Mouse (Mus musculus) cortical plate, adult 2 months (tissue): ENCODE results near the gene Klhdc4. TPM values are rescaled to one million over a fixed set of nuclear protein-coding genes. Genes with fewer than 3 reads are reported as not detected.
A peak's percentile ranks its signal among the peaks of the same experiment; 100 is the strongest.

Experiments
- H3K27ac ChIP-seq: fragments of 200-500 bp; 2 replicates; pipeline ENCODE4 v1.5.1; 2012; ENCODE audit warnings: low read length, control low read depth, inconsistent platforms; ENCODE audit not compliant: insufficient read depth
- H3K4me1 ChIP-seq: fragments of 200-500 bp; 2 replicates; pipeline ENCODE4 v1.6.1; 2011; ENCODE audit warnings: low read length; ENCODE audit not compliant: control insufficient read depth, insufficient read depth
- H3K4me3 ChIP-seq: fragments of 200-500 bp; 2 replicates; pipeline ENCODE4 v1.5.1; 2011; ENCODE audit warnings: mild to moderate bottlenecking, low read length, control low read depth; ENCODE audit not compliant: insufficient read depth
- CTCF ChIP-seq: fragments of 200-500 bp; IDR thresholded peaks from 2 replicates; pipeline ENCODE4 v1.5.1; 2011; ENCODE audit warnings: mild to moderate bottlenecking, control low read depth, low read length; ENCODE audit not compliant: insufficient read depth; ENCODE audit errors: extremely low read depth
- POLR2A ChIP-seq: fragments of 200-500 bp; IDR thresholded peaks from 2 replicates; pipeline ENCODE4 v1.6.1; 2011; ENCODE audit warnings: mild to moderate bottlenecking, low read length, control low read depth; ENCODE audit not compliant: insufficient read depth; ENCODE audit errors: extremely low read depth
- polyA plus RNA-seq: library from polyadenylated mRNA; depleted of rRNA; stranded (reverse); fragments of >200 nt; gene quantifications from 2 replicates; pipeline ENCODE4 v1.2.3, GENCODE M21; 2012

The Klhdc4 gene
- polyA plus RNA-seq, 1 experiment, result 46.8 TPM

DNA sequence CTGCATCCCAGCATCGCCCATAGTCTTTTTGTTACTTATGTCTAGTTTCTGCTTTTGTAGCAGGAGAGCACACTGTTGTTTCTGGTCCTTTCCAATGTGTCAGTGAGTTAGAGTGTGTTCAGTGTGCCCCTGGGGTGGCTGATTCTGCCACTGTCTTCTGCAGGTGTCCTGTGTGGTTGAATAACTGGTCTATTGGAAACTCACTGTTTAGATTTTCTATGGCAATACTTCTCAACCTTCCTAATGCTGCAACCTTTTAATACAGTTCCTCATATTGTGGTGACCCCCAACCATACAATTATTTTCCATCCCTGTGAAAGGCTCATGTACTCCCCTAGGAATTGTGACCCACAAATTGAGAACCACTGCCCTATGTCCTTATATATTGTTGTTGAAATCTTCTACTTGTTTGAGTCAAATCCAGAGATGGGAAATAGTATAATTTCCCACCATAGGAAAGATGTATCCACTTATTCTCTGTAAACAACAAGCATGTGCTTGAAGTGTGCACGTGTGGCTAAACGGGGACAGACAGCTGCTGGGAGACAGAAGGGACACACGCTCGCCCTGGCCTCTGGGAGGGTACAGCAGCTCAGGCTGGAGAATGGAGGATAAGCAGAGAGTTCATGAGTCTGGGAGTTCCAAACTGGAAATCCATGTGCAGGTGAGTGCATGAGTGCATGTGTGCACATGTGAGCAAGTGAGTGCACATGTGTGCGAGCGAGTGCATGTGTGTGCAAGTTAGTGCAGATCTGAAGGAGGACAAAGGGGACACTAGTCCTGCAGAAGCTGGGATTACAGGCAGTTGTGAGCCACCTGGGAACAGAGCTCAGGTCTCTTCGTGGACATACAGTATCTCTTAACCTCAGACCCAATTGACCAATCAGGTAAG is 12.9 kb upstream of the Klhdc4 start:
- no peaks in the 10 kb centered on the region for H3K4me1 ChIP-seq
- H3K4me3 ChIP-seq, result no peak overlapping the region
- no peak overlapping the region for H3K27ac ChIP-seq
- no peak for TF ChIP-seq POLR2A
- no peak for TF ChIP-seq CTCF

DNA sequence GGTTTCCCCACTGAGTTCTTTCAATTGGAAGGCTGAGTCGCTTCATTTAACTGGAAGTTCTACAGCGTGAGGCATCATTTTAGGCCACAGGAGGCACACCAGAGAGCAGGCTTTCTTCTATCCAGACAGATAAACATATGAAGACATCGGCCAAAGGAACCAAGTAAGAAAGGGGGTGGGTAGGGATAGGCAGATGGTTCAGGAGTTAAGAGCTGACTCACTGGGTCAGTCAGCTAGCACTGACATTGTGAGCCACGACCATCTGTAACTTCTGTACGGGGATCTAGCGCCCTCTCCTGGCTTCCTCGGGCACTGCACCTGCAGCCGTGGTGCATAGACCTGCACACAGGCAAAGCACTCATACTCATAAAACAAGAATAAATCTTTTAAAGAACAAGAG is 11.9 kb upstream of the Klhdc4 start:
- no peak for TF ChIP-seq POLR2A
- peak; percentile 74 for TF ChIP-seq CTCF
- no peaks in the 10 kb centered on the region for H3K4me1 ChIP-seq
- H3K27ac ChIP-seq, result no peak overlapping the region
- no peak overlapping the region for H3K4me3 ChIP-seq

DNA sequence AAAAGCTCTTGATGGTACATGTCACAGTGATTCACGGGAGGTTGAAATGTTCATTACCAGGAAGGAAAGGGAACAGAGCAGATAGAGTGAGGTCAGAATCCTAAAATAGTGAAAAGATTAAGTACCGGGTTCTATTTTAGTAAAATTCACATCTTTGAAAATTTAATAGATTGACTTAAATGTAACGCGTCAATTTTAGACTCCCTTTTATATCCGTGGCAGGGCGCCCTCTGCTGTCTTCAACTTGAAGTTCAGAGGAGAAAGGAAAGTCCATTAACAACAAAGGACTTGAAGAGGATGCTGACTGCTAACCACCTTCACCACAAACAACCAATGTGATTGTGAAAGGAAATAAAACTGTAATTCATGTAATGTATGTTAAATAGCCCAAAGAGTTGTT is 3.1 kb upstream of the Klhdc4 start:
- Histone ChIP-seq H3K27ac (no peak overlapping the region), H3K4me1 (peaks cover 7% of the 10 kb centered on the region), H3K4me3 (no peak overlapping the region)
- peak; percentile 64 for TF ChIP-seq CTCF
- no peak for TF ChIP-seq POLR2A

DNA sequence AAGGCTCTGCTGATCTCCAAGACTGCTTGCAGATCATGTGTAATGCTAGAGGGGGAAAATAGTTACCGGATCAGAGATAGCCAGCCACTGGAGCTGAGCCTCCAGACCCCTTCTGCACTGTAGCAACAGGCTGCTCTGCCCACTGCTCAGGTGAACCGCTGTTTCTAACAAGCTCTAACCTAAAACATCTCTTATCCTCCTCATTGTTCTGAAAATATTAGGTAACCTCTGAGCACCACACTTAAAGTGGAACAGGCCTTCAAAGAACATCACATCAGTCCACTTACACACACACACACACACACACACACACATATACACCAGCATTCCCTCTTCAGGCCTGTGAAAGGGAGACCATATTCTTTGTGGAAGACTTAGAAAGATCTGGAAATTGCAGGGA is 2.7 kb upstream of the Klhdc4 start:
- H3K27ac ChIP-seq, result peak overlapping the region; percentile 31; the same call in 1 of the 2 replicates
- TF ChIP-seq CTCF (no peak), POLR2A (no peak)
- H3K4me3 ChIP-seq, result no peak overlapping the region
- H3K4me1 ChIP-seq, result peaks cover 7% of the 10 kb centered on the region

GRCm38 (mm10) chr8:121829777-121830362 is 501 bp upstream of the Klhdc4 start:
- TF ChIP-seq POLR2A, result no peak
- TF ChIP-seq CTCF, result no peak
- peak overlapping the region; percentile 39 for H3K4me3 ChIP-seq
- H3K27ac ChIP-seq, result peak overlapping the region; percentile 38
- peaks cover 7% of the 10 kb centered on the region for H3K4me1 ChIP-seq

DNA sequence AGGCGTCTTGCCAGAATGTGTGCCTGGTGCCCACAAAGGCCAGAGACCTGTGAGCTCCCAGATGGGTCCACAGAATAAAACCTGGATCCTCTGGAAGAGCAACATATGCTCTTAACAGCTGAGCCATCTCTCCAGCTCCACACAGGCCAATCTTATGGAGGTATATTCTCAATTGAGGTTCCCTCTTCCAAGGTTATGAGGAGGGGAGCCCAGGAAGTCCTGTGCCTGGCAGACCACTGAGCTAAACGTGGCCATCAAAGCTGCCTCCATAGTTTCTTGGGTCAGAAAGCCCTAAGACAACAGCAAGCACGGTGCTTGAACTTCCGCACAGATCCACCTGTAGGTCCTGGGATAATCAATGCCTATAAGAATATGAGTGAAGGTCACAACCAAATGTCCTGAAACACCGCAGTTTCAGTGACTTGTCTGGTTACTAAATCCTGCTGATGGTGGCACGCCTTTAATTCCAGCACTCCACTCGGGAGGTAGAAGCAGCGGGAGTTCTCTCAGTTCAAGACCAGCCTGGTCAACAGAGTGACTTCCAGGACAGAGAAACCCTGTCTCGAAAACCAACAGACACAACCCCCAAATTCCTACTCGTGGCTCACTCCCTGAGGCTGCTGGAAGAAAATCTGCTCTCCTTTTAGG is 869 bp downstream of the Klhdc4 start:
- H3K4me3 ChIP-seq, result peak overlapping the region; percentile 39
- TF ChIP-seq POLR2A (no peak), CTCF (no peak)
- peaks cover 7% of the 10 kb centered on the region for H3K4me1 ChIP-seq
- no peak overlapping the region for H3K27ac ChIP-seq

DNA sequence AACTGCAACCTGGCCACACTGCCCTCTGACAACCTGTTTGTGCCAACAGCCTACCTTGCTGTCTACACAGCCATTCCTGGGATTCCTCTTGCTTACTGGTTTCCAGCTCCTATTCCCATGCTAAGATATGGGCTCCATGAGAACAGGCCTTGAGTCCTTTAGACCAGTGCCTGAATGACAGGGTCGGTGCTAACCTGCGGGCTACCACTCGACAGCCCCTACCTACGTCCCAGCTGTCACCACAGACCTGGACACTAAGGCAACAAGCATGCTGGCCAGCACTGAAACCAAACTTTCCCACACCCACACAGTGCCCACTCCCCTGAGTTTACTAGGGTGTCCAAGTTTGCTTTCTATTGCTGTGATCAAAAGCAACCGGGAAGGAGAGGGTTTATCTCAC is 1.6 kb downstream of the Klhdc4 start:
- TF ChIP-seq CTCF (no peak), POLR2A (no peak)
- Histone ChIP-seq H3K4me1 (peaks cover 7% of the 10 kb centered on the region), H3K27ac (no peak overlapping the region), H3K4me3 (no peak overlapping the region)

DNA sequence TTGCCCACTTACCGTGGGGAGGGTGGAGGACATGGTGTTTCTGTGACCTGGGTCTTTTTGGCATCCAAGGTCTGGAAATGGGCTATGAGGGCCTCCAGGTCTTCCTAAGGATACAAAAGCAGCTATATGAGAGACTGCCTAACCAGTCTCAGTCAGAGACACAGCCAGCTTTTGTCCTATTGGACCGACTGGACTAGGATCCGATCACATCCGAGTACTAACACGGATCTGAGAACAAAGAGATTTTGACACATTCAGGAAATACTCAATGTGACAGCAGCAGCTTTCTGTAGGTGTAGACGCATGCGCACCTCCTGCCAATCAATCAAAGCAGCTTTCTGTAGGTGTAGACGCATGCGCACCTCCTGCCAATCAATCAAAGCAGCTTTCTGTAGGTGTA is 7.6 kb downstream of the Klhdc4 start:
- Histone ChIP-seq H3K4me3 (no peak overlapping the region), H3K27ac (no peak overlapping the region), H3K4me1 (no peaks in the 10 kb centered on the region)
- TF ChIP-seq CTCF (no peak), POLR2A (no peak)

DNA sequence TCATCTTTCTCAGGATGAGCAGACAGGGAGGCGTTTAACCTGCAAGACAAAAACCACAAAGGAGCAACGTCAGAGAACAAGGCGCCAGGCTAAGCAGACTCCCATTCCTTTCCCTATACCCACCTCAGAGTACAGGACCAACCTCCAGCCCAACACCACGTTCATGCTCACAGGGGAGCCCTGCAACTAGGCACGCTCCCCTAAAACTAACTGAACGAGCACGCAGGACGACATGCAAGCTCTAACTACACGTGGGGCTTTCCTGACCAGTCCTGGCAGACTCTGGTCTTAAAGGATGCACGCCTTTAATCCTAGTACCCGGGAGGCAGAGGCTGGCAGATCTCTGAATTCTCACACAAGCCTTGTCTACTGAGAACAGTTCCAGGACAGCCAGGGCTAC is 8.0 kb downstream of the Klhdc4 start:
- no peaks in the 10 kb centered on the region for H3K4me1 ChIP-seq
- no peak for TF ChIP-seq POLR2A
- no peak for TF ChIP-seq CTCF
- no peak overlapping the region for H3K4me3 ChIP-seq
- no peak overlapping the region for H3K27ac ChIP-seq

DNA sequence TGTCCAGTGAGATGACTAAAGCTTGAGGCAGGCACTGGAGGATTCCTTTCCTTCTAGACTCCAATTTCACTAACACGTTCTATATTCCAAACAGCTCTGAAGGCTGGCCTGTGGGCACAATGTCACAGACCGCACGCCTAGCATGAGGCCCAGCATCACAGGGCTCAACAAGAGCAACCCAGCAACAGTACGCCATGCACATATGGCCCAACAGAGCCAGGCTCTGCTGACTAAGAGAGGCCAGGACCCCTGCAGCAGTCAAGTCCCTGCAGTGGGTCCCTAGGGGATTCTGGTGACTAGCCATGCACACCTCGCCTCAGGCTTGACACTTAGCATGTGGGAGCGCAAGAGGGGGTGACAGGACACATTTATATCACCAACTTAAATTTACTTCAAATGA is 8.5 kb downstream of the Klhdc4 start:
- Histone ChIP-seq H3K4me3 (no peak overlapping the region), H3K4me1 (no peaks in the 10 kb centered on the region), H3K27ac (no peak overlapping the region)
- TF ChIP-seq POLR2A (no peak), CTCF (no peak)
